Mouse (Mus musculus) lung, adult 2 months (tissue): ENCODE results near the gene Gss.

ENCODE experiments used
- CTCF ChIP-seq: fragments of 200-500 bp; IDR thresholded peaks from 2 replicates; pipeline ENCODE4 v1.5.1; 2011; ENCODE audit warnings: mild to moderate bottlenecking, low read length, control low read depth; ENCODE audit not compliant: insufficient read depth
- POLR2A ChIP-seq: fragments of 200-500 bp; IDR thresholded peaks from 2 replicates; pipeline ENCODE4 v1.6.1; 2011; ENCODE audit warnings: low read depth, mild to moderate bottlenecking, control low read depth, low read length, borderline replicate concordance; ENCODE audit errors: extremely low read depth

DNA sequence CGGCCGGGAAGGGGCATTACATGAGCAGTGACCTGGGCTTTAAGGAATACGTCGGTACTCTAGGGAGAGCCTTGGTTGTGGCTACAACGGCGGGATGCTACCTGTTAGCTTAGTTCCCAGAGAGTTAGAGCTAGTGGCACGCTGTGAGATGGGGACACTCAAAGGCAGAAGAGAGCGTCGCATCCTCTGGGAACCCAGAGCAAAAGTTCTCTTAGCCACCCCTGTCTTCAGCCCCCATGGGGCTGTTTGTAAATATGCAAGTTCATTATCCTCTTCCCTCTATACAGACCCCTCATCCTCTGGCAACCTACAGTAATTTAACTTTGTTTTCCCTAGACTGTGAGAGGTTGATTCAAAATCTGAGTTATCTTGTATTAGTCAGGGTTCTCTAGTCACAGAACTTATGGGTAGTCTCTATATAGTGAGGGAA is 259 bp upstream of the Gss start:
- TF ChIP-seq CTCF (no peak), POLR2A (peak; percentile 59; the same call in 1 of the 2 replicates)
